Mouse (Mus musculus): ENCODE data around the gene Rgs1. TPM values are rescaled to one million over a fixed set of nuclear protein-coding genes. Genes with fewer than 3 reads are reported as not detected.
A peak's percentile ranks its signal among the peaks of the same experiment; 100 is the strongest.

Gene Rgs1
- polyA plus RNA-seq, 1 experiment, result not detected

DNA sequence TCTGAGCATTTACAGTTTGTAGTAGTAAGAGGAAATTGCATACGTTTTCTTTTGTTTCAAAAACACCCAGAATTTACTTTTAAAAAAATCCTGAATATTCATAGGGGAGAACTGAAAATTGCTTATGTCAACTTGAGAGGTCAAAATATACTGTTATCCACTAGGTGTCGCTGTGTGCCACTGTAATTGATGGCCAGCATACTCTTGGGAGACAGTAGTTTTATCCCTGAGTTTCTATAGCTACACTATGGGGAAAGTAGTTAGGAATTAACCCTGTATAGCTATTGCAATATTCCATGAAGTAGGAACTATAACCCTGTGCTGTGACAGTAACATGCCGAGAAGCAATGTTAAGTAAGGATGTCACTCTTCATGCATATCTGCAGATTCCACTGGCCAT lies 51.4 kb downstream of the Rgs1 start:
- no peak overlapping the region for H3ac ChIP-seq (ENCODE audit: control insufficient read depth, insufficient read length, low read depth)
- H3K4me3 ChIP-seq (ENCODE audit: insufficient read depth, poor library complexity, severe bottlenecking), result no peak overlapping the region
- H3K79me2 ChIP-seq (ENCODE audit: control insufficient read depth, insufficient read depth), result no peaks in the 10 kb centered on the region
- H3K36me3 ChIP-seq (ENCODE audit: control insufficient read depth, insufficient read depth), result no peaks in the 10 kb centered on the region
- TF ChIP-seq FOSL1 (IDR thresholded peaks at IDR 0.05; ENCODE audit: insufficient read depth, low read length, poor library complexity, severe bottlenecking) (no peak), CTCF (IDR thresholded peaks at IDR 0.05; ENCODE audit: control insufficient read depth, insufficient read depth, insufficient read length) (peak; percentile 33), CEBPB (IDR thresholded peaks at IDR 0.05; ENCODE audit: low read depth) (no peak), USF1 (IDR thresholded peaks at IDR 0.05; ENCODE audit: low read depth) (no peak)
- no peaks in the 10 kb centered on the region for H3K79me3 ChIP-seq (ENCODE audit: low read depth)
- H3K27me3 ChIP-seq (ENCODE audit: control insufficient read depth, insufficient read depth, insufficient read length), result no peaks in the 10 kb centered on the region

Other genes starting within 250 kb of the Rgs1 start
- 1.7 TPM for gene Rgs2, start 245.1 kb downstream of the Rgs1 start, polyA plus RNA-seq (2012; fragmentation: generic; extraction: Trizol)
- not detected for gene Rgs13, start 71.9 kb downstream of the Rgs1 start, polyA plus RNA-seq (2012; fragmentation: generic; extraction: Trizol)